Mouse (Mus musculus): ENCODE results near the gene Rgs4.

GRCm38 (mm10) chr1:169752395-169752794, 5.0 kb upstream of the Rgs4 start:
- TF ChIP-seq NANOG (IDR thresholded peaks at IDR 0.05; ENCODE audit: borderline replicate concordance, low read length) (no peak), CTCF (conservative IDR thresholded peaks at IDR 0.05; ENCODE audit: low read length) (no peak)
